ENCODE assay signal across 8 mouse cellular contexts in genomic region chr5:148551764-148552136, GRCm38 (mm10). TPM values are rescaled to one million over a fixed set of nuclear protein-coding genes. Genes with fewer than 3 reads are reported as not detected.
DNase-seq lines count a peak whose midpoint lies in the region; ATAC-seq and TF ChIP-seq lines count a peak whose summit lies in the region.

No protein-coding gene starts in this region.

- H3K9me3 ChIP-seq in kidney, embryonic 15.5 days (replicated peaks) = no peaks in the 10 kb centered on the region

- DNase-seq in left cerebral cortex, adult 2 months (ENCODE audit: extremely low spot score in 1 of 2, low spot score in 2 of 2) = no peak
- DNase-seq in left cerebral cortex, postnatal 36 days (ENCODE audit: low spot score in 2 of 2) = no peak
- DNase-seq in adrenal gland, postnatal 10 days = peak; percentile 41
- peak; percentile 24 to 27 for DNase-seq in thymus, postnatal 36 days
- DNase-seq in ovary, postnatal 36 days (ENCODE audit: low spot score) = no peak

- WGBS in kidney, embryonic 15.5 days = under 1% methylated on average over 17 of the region's 17 CpGs

- peaks cover 49% of the 10 kb centered on the region for H3K4me1 ChIP-seq in kidney, embryonic 15.5 days

- peak overlapping the region; percentile 83 for H3K4me2 ChIP-seq in kidney, embryonic 15.5 days

- H3K27ac ChIP-seq in left cerebral cortex, adult 2 months = peak overlapping the region; percentile 88
- peak overlapping the region; percentile 99 for H3K27ac ChIP-seq in kidney, embryonic 15.5 days

- no peak for TF ChIP-seq CTCF in left cerebral cortex, adult 2 months (IDR thresholded peaks at IDR 0.05)

- intact Hi-C loops in left cerebral cortex, adult 2 months (cut with DNase I) = loop anchor here (1.0 to 5.0 kb wide), 5 partner anchors 43 to 501 kb away; no protein-coding TSS in a partner anchor
- intact Hi-C loops in left cerebral cortex, postnatal 36 days (cut with DNase I) = loop anchor here (2.0 to 5.0 kb wide), 3 partner anchors 76 to 157 kb away; partner anchors contain the start of gene Slc7a1

- 0 out of 2 replicates have a peak, but pooled peaks cover 5% of the 10 kb centered on the region for H3K27me3 ChIP-seq in kidney, embryonic 15.5 days

- peak; percentile 24 for ATAC-seq in granulocyte monocyte progenitor cell, adult 5-6 weeks (replicated peaks; ENCODE audit: poor library complexity, severe bottlenecking)
- ATAC-seq in kidney, embryonic 15.5 days (replicated peaks; ENCODE audit: low FRiP score) = no peak
- peak; percentile 14 for ATAC-seq in megakaryocyte, adult 5-6 weeks (ENCODE audit: poor library complexity, severe bottlenecking)

- H3K4me3 ChIP-seq in left cerebral cortex, adult 2 months = peak overlapping the region; percentile 86
- H3K4me3 ChIP-seq in kidney, embryonic 15.5 days (replicated peaks) = peak overlapping the region; percentile 77

- no peaks in the 10 kb centered on the region for H3K36me3 ChIP-seq in kidney, embryonic 15.5 days

- H3K9ac ChIP-seq in kidney, embryonic 15.5 days = peak overlapping the region; percentile 83

RNA-seq across cellular contexts. Expression of gene Ubl3, which starts 0.8 kb away (rescaled TPM):
- total RNA-seq in left cerebral cortex, adult 2 months (2021) = 100 to 1,000 TPM; 234 to 252 TPM
- total RNA-seq in left cerebral cortex, postnatal 36 days (2021) = 100 to 1,000 TPM; 236 to 271 TPM
- 100 to 1,000 TPM; 109 to 119 TPM for total RNA-seq in adrenal gland, postnatal 10 days (2021)
- 25.4 and 33.9 TPM in 2 replicates for total RNA-seq in granulocyte monocyte progenitor cell, adult 5-6 weeks (2014; fragmentation: Nextera tagmentation)
- 33.6 and 46.5 TPM in 2 replicates for total RNA-seq in granulocyte monocyte progenitor cell, adult 5-6 weeks (2017)
- 68.8 and 76.0 TPM in 2 replicates for polyA plus RNA-seq in kidney, embryonic 15.5 days (2015; fragmentation: Nextera tagmentation; extraction: Ambion mirVana)
- total RNA-seq in megakaryocyte, adult 5-6 weeks (2015) = 90.4 and 93.3 TPM in 2 replicates
- total RNA-seq in megakaryocyte, adult 5-6 weeks (2017) = 122 and 130 TPM in 2 replicates

Comparison
In these comparisons a context has a peak if more than half of its experiments do, and no peak if none do; other contexts are left out.
1. DNase-seq: peak in adrenal gland, postnatal 10 days (single experiment) and thymus, postnatal 36 days (2 of 2); none in left cerebral cortex, adult 2 months (0 of 2), left cerebral cortex, postnatal 36 days (0 of 2) and ovary, postnatal 36 days (single experiment).